Mouse (Mus musculus) neural tube, embryonic 11.5 days (tissue): ENCODE data around the gene Gm13128. TPM values are rescaled to one million over a fixed set of nuclear protein-coding genes. Genes with fewer than 3 reads are reported as not detected.
"Not testable (repeated sequence)": the region's sequence is repeated elsewhere in the genome, so short reads cannot be mapped to it uniquely, and the experiment has no call there.

Experiments used
- ATAC-seq: fragments of 200-750 bp; cut with Nextera tagmentation; 2 replicates; pipeline ENCODE4 v1.8.0; 2017; ENCODE audit warnings: moderate number of reproducible peaks, mild to moderate bottlenecking, moderate TSS enrichment, moderate library complexity; ENCODE audit not compliant: insufficient read depth, low FRiP score, low TSS enrichment
- DNase-seq: peaks from one replicate; pipeline ENCODE4 v3.0.0-alpha.2; 2015; ENCODE audit warnings: low spot score
- H3K27ac ChIP-seq: fragments of 300-500 bp; sonication (generic); 2 replicates; pipeline ENCODE4 v1.5.1; 2014; ENCODE audit warnings: low read depth, mild to moderate bottlenecking, low read length
- H3K27me3 ChIP-seq: fragments of 300-500 bp; sonication (generic); 2 replicates; pipeline ENCODE4 v1.6.1; 2014; ENCODE audit warnings: mild to moderate bottlenecking, low read length, mixed read lengths; ENCODE audit not compliant: control insufficient read depth, insufficient read depth
- H3K36me3 ChIP-seq: fragments of 300-500 bp; sonication (generic); 2 replicates; pipeline ENCODE4 v1.6.1; 2014; ENCODE audit warnings: mild to moderate bottlenecking, low read length, moderate library complexity, mixed read lengths; ENCODE audit not compliant: control insufficient read depth, insufficient read depth
- H3K4me1 ChIP-seq: fragments of 300-500 bp; sonication (generic); 2 replicates; pipeline ENCODE4 v1.6.1; 2014; ENCODE audit warnings: low read length, mixed read lengths; ENCODE audit not compliant: control insufficient read depth, insufficient read depth
- H3K4me2 ChIP-seq: fragments of 300-500 bp; sonication (generic); 2 replicates; pipeline ENCODE4 v1.6.1; 2014; ENCODE audit warnings: low read depth, mild to moderate bottlenecking, moderate library complexity
- H3K4me3 ChIP-seq: fragments of 300-500 bp; sonication (generic); 2 replicates; pipeline ENCODE4 v1.5.1; 2014; ENCODE audit warnings: low read depth, low read length
- H3K9ac ChIP-seq: fragments of 300-500 bp; sonication (generic); 2 replicates; pipeline ENCODE4 v1.6.1; 2014; ENCODE audit warnings: mild to moderate bottlenecking, low read length
- H3K9me3 ChIP-seq: fragments of 300-500 bp; sonication (generic); 2 replicates; pipeline ENCODE4 v1.6.1; 2016; ENCODE audit warnings: low read length; ENCODE audit not compliant: control insufficient read depth
- WGBS: fragments of 180-500 bp; shearing (Covaris S2); extraction: QIAGEN DNeasy Blood & Tissue Kit; methylation state at CpG from one replicate; pipeline ENCODE4 v1.1.7; 2014; 5-methylcytosine and 5-hydroxymethylcytosine counted together
- polyA plus RNA-seq: library from polyadenylated mRNA; unstranded; fragments of >200 nt; fragmentation: Nextera tagmentation; extraction: Ambion mirVana; gene quantifications from 2 replicates; pipeline ENCODE4 v1.2.1, GENCODE M21; 2014

Gm13128 gene
- not detected in 2 replicates for polyA plus RNA-seq

DNA sequence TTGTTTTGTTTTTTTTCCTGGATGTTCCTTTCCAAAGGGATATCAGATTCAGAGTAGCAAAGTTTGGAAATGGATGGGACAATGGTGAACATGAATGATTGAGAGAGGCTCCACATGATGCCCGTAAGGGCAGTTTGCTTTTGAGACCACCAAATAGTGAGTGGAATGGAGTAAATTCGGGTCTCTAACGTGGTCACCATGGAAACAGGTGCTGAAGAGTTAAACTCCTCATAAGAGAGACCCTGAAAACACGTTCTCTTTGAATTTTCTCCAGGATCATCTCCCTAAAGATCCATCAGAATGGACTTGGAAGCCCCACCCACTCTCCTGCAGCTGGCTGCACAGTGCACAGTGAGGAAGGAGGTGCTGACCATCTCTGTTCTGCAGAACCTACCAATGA is at the start of gene Gm13128:
Gene Gm13128 (plus strand): TSS at position 301 of the 400 bp plus-strand sequence.
- not testable (repeated sequence) for H3K4me3 ChIP-seq, H3K9me3 ChIP-seq, H3K27ac ChIP-seq, H3K4me2 ChIP-seq, ATAC-seq, DNase-seq, H3K36me3 ChIP-seq, H3K9ac ChIP-seq, H3K27me3 ChIP-seq, H3K4me1 ChIP-seq
- 73% methylated on average over 4 of the region's 4 CpGs for WGBS

DNA sequence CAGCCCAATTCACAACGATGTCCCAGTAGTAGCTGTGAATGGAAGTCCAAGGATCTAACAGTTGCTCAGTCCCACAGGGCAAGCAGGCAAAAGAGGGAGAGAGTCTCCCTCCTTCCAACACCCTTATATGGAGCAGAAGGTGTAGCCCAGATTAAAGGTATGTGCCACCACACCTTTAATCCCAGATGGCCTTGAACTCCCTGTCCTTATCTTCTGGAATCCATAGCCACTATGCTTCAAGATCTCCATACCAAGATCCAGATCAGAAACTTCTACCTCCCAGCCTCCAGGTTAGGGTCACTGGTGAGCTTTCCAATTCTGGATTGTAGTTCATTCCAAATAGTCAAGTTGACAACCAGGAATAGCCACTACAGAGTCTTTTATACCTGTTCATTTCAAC is 49.7 kb upstream of the Gm13128 start, which contains the start of gene Pramel5:
Gene Pramel5 (minus strand): TSS at position 101 of the 400 bp plus-strand sequence.
- H3K4me3 ChIP-seq = not testable (repeated sequence)

DNA sequence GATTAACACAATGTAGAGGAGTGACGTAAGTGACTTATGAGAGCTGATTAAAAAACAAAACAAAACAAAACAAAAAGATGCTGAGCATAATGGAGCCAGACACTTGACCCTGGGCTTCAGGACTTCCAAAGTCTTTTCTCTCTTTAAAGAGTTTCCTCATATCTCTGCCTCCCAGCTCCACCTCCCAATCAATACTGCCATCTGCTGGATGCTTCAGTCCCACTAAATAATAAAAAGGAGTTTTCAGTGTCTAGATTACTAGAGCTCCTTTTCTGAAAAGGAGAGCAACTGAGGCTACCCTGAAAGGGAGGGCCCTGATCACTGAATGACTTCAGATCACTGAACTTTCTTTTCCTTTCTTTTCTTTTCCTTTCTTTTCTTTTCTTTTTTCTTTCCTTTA is 30.6 kb upstream of the Gm13128 start:
- H3K27ac ChIP-seq, ATAC-seq: not testable (repeated sequence)

More for the DNA sequence above, 49.7 kb upstream of the Gm13128 start, which contains the start of gene Pramel5:
- not testable (repeated sequence) for H3K9ac ChIP-seq, H3K27ac ChIP-seq, H3K4me2 ChIP-seq, ATAC-seq, H3K9me3 ChIP-seq, H3K4me1 ChIP-seq, DNase-seq, H3K36me3 ChIP-seq, H3K27me3 ChIP-seq
- 92% methylated on average over 1 of the region's 1 CpGs for WGBS

DNA sequence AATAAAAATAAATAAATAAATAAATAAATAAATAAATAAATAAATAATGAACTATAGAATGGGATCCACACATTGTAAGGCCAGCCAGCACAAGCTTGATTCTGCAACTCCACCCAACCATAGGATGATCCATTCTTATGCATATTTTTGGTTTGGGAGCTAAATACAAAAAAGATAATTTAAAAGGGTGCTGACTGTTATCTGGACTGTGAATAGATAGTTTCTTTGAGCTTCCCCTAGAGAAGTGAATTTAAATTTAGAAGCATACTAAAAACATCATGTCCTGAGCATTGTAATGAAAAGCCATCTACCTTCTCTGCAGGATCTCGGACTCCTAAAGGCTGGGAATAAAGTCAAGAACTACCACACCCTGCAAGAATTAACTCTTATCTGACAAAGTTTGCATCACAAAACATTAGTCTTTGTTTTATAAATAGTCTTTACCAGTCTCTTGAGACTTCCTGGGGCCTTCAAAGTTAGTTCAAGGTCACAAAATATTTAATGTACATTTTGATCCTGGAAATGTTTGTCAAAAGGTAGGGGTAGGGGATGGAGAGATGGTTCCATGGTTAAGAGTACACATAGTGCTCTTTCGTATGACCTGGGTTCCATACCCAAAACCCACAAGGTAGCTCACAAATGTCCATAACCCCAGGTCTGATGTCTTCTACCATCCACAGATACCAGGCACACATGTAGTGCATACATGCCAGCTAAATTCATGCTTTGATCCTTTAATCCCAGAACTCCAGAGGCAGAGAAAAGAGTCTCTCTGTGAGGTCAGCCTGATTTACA is 17.2 kb upstream of the Gm13128 start:
- not testable (repeated sequence) for ATAC-seq, H3K4me2 ChIP-seq, H3K27me3 ChIP-seq, DNase-seq, H3K27ac ChIP-seq, H3K4me3 ChIP-seq, H3K36me3 ChIP-seq, H3K9me3 ChIP-seq, H3K9ac ChIP-seq, H3K4me1 ChIP-seq
- 78% methylated on average over 2 of the region's 2 CpGs for WGBS

More for the DNA sequence above, 30.6 kb upstream of the Gm13128 start:
- not testable (repeated sequence) for H3K4me3 ChIP-seq, H3K4me2 ChIP-seq, H3K4me1 ChIP-seq, H3K36me3 ChIP-seq, H3K9me3 ChIP-seq, H3K9ac ChIP-seq, H3K27me3 ChIP-seq, DNase-seq
- 59% methylated on average over 1 of the region's 1 CpGs for WGBS

DNA sequence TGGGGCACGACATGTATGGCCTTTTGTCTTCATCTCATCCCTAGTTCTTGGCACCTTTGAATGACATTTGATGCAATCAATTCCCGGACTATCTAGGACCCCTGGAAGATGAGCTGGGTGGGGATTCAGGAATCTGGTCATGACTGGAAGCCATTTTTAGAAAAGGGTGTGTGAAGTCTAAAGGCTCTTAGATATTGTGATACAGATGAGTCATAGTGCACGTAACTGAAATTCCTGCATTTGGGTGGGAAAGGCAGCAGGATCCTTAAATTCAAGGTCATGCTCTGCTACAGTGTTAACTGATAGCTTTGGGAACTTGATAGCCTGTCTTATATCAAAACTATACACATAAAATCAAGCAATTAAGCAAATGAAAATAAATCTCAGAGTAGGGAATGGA is 5.8 kb downstream of the Gm13128 start:
- not testable (repeated sequence) for H3K9me3 ChIP-seq, H3K4me1 ChIP-seq, H3K36me3 ChIP-seq, H3K27me3 ChIP-seq, H3K9ac ChIP-seq, ATAC-seq, DNase-seq, H3K4me3 ChIP-seq, H3K27ac ChIP-seq, H3K4me2 ChIP-seq
- 87% methylated on average over 2 of the region's 3 CpGs for WGBS

DNA sequence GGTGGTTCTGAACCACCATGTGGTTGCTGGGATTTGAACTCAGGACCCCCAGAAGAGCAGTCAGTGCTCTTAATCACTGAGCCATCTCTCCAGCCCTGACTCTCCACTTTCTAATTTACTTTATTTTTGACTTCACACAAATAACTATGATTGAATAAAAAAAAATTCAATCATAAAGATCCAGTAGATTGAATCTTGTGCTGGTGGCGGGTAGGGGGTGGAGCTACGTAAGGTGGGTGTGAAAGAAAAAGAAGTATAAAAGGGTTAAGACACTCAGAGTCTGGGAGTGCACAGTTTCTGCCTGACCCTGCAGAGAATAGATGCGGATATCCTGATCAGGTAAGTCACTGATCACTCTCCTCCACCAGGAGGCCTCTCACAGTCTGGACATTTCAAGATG is 27.6 kb downstream of the Gm13128 start, which contains the start of gene Gm13119:
Gene Gm13119 (plus strand): TSS at position 301 of the 400 bp plus-strand sequence.
- not testable (repeated sequence) for DNase-seq, H3K36me3 ChIP-seq, H3K9ac ChIP-seq, H3K4me2 ChIP-seq, H3K4me3 ChIP-seq, H3K27me3 ChIP-seq, H3K9me3 ChIP-seq, ATAC-seq, H3K27ac ChIP-seq, H3K4me1 ChIP-seq
- WGBS = 90% methylated on average over 3 of the region's 3 CpGs

DNA sequence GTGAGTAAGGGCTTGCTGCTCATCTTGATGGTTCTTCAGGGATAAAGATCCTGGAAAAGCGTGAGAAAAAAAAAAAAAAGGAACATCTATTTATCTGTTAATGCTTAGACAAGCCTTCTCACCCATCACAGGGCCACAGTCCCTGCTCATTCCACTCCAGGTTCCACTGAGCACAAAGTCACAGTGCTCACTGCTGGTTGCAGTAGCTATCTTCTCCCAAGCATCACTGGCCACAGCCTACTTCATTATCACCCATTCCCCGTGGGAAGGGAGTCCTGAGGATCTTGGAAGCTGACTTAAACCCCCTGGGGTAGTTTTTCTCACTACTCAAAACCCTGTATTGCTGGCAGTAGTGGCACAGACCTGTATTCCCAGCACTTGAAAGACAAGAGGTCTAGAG is 47.9 kb downstream of the Gm13128 start, which contains the start of gene Pramef20:
Gene Pramef20 (minus strand): TSS at position 23 of the 400 bp plus-strand sequence.
- no peaks in the 10 kb centered on the region for H3K27me3 ChIP-seq
- H3K9me3 ChIP-seq = no peaks in the 10 kb centered on the region
- H3K27ac ChIP-seq = no peak within 1 kb of the TSS
- H3K36me3 ChIP-seq = no peaks in the 10 kb centered on the region
- ATAC-seq = no peak
- WGBS = 63% methylated on average over 2 of the region's 2 CpGs
- H3K4me2 ChIP-seq = no peak within 1 kb of the TSS
- H3K9ac ChIP-seq = no peak within 1 kb of the TSS
- no peak within 1 kb of the TSS for H3K4me3 ChIP-seq
- no peaks in the 10 kb centered on the region for H3K4me1 ChIP-seq
- no peak for DNase-seq
